Mouse (Mus musculus) testis, postnatal 14 days (tissue): Measurements from ENCODE around the gene Uimc1.

Experiments
- DNase-seq: peaks from one replicate; pipeline ENCODE4 v3.0.0; 2021; ENCODE audit warnings: low spot score

Gene Uimc1

GRCm38 (mm10) chr13:55040016-55040415 is 60.1 kb downstream of the Uimc1 start:
- no peak for DNase-seq

GRCm38 (mm10) chr13:55024215-55024614 is 75.9 kb downstream of the Uimc1 start:
- no peak for DNase-seq

GRCm38 (mm10) chr13:55022715-55023114 is 77.4 kb downstream of the Uimc1 start:
- DNase-seq, result no peak

GRCm38 (mm10) chr13:55022256-55022655 is 77.8 kb downstream of the Uimc1 start:
- DNase-seq, result no peak

DNA sequence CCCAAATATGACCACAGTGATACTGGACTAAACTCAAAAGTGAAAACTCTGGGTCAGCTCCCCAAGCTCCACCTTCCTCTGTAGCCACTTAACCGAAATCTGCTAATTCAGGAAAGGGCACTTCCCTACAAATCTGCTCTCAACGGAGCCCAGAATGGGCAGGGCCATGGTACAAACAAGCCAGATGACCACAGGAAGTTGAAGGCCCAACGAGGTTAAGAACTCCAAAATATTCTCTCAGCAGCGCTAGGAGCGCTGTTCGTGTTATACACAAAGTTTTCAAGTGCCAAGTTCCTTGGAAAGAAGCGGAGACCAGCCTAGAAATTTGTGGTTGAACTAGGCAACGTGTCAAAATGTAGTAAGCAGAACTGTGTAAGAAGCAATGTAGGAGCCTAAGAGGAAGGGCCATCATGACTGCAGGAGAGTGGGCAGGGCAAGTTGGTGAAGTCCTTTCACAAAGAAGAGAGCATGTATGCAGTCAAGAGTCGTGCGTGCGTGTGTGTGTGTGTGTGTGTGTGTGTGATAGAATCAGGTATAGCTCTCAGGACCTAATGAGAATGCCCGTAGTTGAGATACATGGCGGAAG is 78.8 kb downstream of the Uimc1 start, which contains the start of gene Hk3:
Gene Hk3, minus strand, starts transcription at position 192 of the 586 bp plus-strand sequence.
- DNase-seq, result no peak

- no peak for DNase-seq
These were observed 80.0 kb downstream of the Uimc1 start for GRCm38 (mm10) chr13:55020051-55020450.

DNA sequence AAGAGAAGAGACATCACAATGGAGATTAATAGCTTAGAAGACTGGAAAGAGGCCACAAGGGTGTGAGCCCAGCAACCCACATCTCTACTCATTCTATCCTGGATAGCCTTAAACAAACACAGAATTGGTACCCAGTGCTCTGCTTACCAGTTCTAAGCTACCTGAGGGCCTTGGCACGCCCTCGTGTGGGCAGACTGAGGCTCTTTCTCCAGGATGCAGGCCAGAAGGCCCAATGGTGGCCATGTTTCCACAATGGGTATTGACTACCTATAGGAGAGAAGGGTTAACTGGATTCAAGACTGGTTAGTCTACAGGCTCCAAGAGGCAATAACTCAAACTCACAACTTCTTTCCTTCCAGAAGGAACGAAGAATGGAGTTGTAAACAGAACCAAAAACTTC is 80.9 kb downstream of the Uimc1 start:
- no peak for DNase-seq

DNA sequence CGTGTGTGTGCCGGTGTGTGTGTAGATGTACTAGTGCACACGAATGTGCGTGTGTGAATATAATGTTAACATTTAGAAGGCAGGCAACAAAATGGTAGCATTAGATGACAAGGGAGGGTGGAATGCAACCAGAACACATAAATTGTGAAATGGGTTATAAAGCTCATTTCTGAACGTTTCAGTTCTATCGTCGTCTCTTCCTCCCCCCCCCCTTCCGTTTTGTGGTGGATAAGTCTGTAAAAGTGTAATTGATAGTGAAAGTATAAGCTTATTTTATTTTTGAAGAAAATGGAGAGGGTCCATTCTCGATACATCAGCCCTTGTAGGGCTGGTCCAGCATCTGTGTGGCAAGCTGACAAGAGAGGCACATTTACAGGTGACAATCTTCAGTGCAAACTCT is 81.4 kb downstream of the Uimc1 start:
- DNase-seq, result no peak

DNA sequence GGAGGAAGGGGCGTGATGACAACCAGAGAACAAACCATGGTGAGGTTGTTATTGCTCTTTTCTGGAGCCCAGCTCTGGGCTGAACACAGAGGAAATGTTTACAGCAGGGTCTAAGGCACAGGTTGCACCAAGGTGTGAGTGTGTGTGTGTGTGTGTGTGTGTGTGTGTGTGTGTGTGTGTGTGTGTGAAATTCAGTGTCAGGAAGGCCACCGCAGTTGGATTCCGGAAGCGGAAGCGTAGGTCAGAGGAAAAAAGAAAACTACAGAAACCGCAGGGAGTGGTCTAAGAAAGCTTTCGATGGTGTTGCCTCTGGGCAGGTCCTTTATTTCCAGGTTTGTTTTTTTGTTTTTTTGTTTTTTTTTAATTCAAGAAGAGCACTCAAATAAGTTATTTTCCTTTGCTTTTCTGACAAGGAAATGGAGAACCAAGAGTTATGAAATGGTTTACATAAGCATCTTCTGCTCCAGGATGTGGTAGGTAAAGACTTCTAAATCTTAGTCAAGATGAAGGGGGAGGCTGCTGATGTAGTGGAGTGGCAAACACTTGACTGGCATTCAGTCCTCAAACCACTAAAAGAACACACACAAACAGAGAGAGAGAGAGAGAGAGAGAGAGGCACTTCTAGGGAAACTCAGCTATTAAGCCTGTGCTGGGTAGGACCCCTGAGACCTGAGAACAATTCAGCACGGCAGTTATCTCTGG is 82.1 kb downstream of the Uimc1 start:
- DNase-seq, result no peak

- no peak for DNase-seq
These were observed 82.8 kb downstream of the Uimc1 start for GRCm38 (mm10) chr13:55017154-55017897.

- no peak for DNase-seq
These were observed 85.6 kb downstream of the Uimc1 start for GRCm38 (mm10) chr13:55014451-55014850.

GRCm38 (mm10) chr13:55013702-55014344 is 86.3 kb downstream of the Uimc1 start:
- DNase-seq, result no peak

DNA sequence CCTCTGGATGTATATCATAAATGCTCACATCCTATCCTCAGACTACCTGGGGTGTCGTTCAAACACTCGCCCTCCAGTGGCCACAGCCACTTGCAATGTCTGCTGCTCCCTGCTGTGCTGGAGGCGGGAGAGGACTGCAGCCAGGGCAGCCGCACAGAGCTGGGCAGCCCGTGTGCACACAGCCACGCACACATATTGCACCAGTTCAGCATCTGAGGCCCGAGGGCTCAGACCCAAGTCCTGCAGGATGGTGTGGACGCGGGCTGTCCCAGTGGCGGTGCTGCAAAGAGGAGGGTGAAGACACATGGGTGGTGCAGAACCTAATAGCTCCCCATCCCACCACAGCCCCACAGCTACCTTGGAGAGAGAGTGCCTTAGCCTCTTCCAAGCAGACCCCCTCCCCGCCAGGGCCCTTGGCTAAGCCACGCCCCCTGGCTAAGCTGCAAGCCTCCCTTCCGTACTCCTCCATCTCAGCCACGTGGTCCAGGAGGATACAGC is 88.1 kb downstream of the Uimc1 start:
- no peak for DNase-seq

DNA sequence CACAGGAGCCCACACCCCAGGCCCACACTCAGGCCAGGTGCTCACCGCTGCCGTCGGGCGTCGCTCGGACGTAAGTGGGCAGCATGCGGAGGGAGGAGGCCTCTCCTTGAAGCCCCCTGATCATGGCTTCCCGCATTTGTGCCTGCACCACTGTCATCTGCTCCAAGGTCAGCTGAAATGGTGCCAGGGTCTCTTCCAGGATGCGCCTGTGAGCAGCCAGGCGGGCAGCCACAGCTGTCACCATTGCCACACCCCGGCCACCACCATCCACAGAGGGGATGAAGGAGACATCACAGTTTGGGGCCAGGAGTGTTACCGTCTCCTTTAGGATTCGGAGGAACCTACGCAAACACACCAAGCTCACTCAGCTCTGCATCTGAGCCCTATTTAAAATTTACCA is 89.0 kb downstream of the Uimc1 start:
- no peak for DNase-seq

DNA sequence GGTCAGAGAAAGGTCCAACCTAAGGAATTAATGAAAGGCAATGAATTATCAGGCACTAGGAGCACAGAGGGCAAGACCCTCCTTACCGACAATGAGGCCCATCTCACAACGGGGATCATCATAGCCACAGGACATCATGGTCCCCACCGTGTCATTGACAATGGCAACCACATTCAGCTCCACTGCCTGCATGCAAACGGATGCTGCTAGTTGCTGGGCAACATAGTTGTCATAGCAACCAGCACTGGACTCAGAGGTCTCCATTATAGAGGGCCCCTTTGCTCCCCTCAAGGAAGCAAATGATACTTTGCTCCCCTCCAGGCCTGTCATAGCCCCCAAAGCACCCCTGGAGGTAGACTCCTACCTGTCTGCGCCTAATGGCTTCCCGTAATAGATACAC is 91.5 kb downstream of the Uimc1 start:
- DNase-seq, result no peak

GRCm38 (mm10) chr13:55006415-55006742 is 93.7 kb downstream of the Uimc1 start:
- DNase-seq, result no peak

DNA sequence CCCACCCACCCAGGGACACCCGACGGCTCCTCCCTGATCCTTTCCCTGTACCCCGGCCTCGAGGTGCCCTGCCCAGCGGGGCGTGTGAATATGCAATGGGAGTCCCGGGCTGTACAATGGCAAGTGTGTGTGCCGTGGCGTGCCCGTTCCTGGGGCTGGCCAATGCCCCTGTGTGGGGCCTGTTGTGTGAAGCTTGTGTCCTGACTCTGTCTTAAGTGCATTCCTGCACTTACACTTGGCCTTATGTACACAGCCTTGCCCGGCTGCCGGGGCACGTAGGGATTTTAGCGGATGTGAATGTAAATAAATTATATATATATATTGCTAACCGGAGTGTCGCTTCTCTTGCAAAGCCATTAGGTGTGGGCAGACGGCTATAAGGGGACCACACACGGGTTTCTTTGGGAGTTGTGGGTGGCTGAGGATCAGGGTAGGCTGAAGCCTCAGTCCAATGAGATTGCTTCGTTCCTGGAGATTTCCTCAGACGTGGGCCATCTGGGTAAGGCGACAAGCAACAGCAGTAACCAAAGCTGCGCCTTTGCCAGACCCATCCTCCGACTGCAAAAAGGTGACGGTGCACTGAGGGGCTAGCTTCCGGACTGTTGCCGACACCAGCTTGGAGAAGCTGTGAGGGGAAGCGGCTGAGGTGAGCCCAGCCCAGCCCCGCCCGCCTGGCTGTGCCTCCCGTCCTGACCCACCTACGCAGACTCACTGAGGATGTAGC is 94.2 kb downstream of the Uimc1 start:
- DNase-seq, result no peak

DNA sequence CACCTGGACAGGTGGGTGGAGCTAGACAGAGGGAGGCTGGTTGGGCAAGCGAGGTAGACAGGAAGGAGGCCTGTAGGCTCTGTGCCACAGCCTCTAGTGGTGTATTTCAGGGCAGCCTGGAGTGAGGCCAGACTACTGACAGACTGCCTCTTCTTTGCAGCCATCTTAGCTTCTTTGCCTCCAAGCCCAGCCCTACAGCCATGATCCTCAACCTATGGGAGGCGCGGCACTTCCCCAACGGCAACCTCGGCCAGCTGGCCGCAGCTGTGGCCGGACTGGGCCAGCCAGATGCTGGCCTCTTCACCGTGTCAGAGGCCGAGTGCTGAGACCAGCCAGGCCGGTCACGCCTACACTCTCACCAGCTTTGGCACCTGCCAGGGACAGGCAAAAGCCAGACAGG is 95.5 kb downstream of the Uimc1 start:
- no peak for DNase-seq

- no peak for DNase-seq
These were observed 98.0 kb downstream of the Uimc1 start for GRCm38 (mm10) chr13:55002090-55002489.

GRCm38 (mm10) chr13:55000433-55000832 is 99.7 kb downstream of the Uimc1 start:
- DNase-seq, result no peak

GRCm38 (mm10) chr13:54997568-54997967 is 102.5 kb downstream of the Uimc1 start:
- DNase-seq, result no peak

GRCm38 (mm10) chr13:54995161-54995560 is 104.9 kb downstream of the Uimc1 start:
- DNase-seq, result no peak
